Mouse (Mus musculus) limb, embryonic 10.5 days (tissue): ENCODE measurements around the gene Lime1. TPM values are rescaled to one million over a fixed set of nuclear protein-coding genes. Genes with fewer than 3 reads are reported as not detected.

Experiments
- DNase-seq: peaks from one replicate; pipeline ENCODE4 v3.0.0-alpha.2; 2017; ENCODE audit warnings: low spot score
- H3K27ac ChIP-seq: fragments of 300-500 bp; sonication (generic); 2 replicates; pipeline ENCODE4 v1.5.1; 2016; ENCODE audit warnings: mild to moderate bottlenecking
- H3K27me3 ChIP-seq: fragments of 300-500 bp; sonication (generic); 2 replicates; pipeline ENCODE4 v1.6.1; 2016; ENCODE audit warnings: low read depth, mild to moderate bottlenecking; ENCODE audit not compliant: poor library complexity, severe bottlenecking
- H3K36me3 ChIP-seq: fragments of 300-500 bp; sonication (generic); 2 replicates; pipeline ENCODE4 v1.6.1; 2016; ENCODE audit warnings: mild to moderate bottlenecking, moderate library complexity
- H3K4me1 ChIP-seq: fragments of 300-500 bp; sonication (generic); 2 replicates; pipeline ENCODE4 v1.6.1; 2016
- H3K4me3 ChIP-seq: fragments of 300-500 bp; sonication (generic); 2 replicates; pipeline ENCODE4 v1.5.1; 2016; ENCODE audit warnings: mild to moderate bottlenecking, moderate library complexity
- H3K9me3 ChIP-seq: fragments of 300-500 bp; sonication (generic); replicated peaks from 2 replicates; pipeline ENCODE4 v1.6.1; 2016; ENCODE audit warnings: mild to moderate bottlenecking
- WGBS: fragments of 180-500 bp; shearing (Covaris S2); methylation state at CpG from one replicate; pipeline ENCODE4 v1.1.7; 2016; 5-methylcytosine and 5-hydroxymethylcytosine counted together
- polyA plus RNA-seq: library from polyadenylated mRNA; unstranded; fragments of >200 nt; fragmentation: Nextera tagmentation; extraction: Ambion mirVana; gene quantifications from 2 replicates; pipeline ENCODE4 v1.2.1, GENCODE M21; 2016

Gene Lime1
- polyA plus RNA-seq, 1 experiment from 2014 or later, result 30.6 TPM

DNA sequence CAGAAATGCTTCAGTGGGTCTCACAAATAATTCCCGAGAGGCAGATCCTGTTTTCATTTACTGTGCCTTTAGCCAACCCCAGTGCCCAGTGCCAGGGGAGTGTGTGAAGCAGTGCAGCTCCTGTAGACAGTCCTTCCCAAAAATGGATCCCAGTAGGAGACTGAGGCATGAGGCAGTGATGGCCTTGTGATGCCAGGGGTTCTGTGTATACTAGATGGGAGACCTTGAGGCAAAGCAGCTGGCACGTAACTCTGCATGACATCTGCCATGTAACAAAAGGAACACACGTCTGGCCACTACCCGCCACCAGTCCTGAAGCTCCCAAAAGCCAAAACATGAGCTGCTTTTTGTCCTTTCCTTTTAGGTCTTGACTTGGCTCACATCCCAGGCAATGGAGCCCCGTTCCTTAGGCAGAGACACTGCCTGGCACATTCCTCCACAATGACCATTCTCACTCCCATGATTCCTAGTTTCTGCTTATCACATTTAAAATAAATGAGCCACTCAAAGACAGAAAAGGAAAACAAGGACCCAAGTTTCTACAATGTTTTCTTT is 17.4 kb downstream of the Lime1 start:
- Histone ChIP-seq H3K9me3 (no peaks in the 10 kb centered on the region), H3K27me3 (no peaks in the 10 kb centered on the region), H3K4me1 (no peaks in the 10 kb centered on the region), H3K36me3 (peaks cover 22% of the 10 kb centered on the region), H3K4me3 (no peak overlapping the region), H3K27ac (no peak overlapping the region)
- 87% methylated on average over 5 of the region's 5 CpGs for WGBS
- no peak for DNase-seq

- no peak overlapping the region for H3K4me3 ChIP-seq
- H3K27ac ChIP-seq, result no peak overlapping the region
- 39% methylated on average over 1 of the region's 1 CpGs for WGBS
- 0 out of 2 replicates have a peak, but pooled peaks cover 4% of the 10 kb centered on the region for H3K36me3 ChIP-seq
- no peaks in the 10 kb centered on the region for H3K4me1 ChIP-seq
- DNase-seq, result no peak
- H3K27me3 ChIP-seq, result no peaks in the 10 kb centered on the region
- H3K9me3 ChIP-seq, result no peaks in the 10 kb centered on the region
Measured at GRCm38 (mm10) chr2:181401497-181401896, 21.6 kb downstream of the Lime1 start.

- Histone ChIP-seq H3K4me1 (no peaks in the 10 kb centered on the region), H3K4me3 (no peak overlapping the region), H3K9me3 (no peaks in the 10 kb centered on the region), H3K27ac (no peak overlapping the region), H3K27me3 (no peaks in the 10 kb centered on the region), H3K36me3 (peaks cover 13% of the 10 kb centered on the region)
- DNase-seq, result no peak
- WGBS, result 96% methylated on average over 3 of the region's 3 CpGs
Measured at GRCm38 (mm10) chr2:181403722-181404121, 23.8 kb downstream of the Lime1 start.

DNA sequence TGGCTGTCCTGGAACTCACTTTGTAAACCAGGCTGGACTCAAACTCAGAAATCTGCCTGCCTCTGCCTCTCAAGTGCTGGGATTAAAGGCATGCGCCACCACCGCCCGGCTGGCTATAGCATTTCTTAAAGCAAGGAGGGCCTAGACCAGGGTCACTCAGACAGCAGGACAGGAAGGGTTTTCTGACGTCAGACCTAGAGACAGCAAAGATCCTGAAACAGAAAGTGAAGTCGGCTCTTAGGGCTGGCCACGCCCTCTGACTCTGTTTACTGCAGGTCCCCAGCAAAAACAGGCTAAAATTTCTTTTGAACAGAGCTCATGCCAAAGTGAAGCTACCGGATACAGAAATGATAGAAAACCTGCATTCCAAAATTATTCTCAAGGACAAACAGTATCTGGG is 29.8 kb downstream of the Lime1 start:
- no peaks in the 10 kb centered on the region for H3K27me3 ChIP-seq
- no peak overlapping the region for H3K27ac ChIP-seq
- WGBS, result 85% methylated on average over 7 of the region's 7 CpGs
- no peaks in the 10 kb centered on the region for H3K4me1 ChIP-seq
- no peak overlapping the region for H3K4me3 ChIP-seq
- H3K9me3 ChIP-seq, result no peaks in the 10 kb centered on the region
- H3K36me3 ChIP-seq, result peaks cover 20% of the 10 kb centered on the region
- DNase-seq, result no peak

GRCm38 (mm10) chr2:181410760-181411473 is 31.0 kb downstream of the Lime1 start:
- DNase-seq, result peak; percentile 57
- H3K9me3 ChIP-seq, result no peaks in the 10 kb centered on the region
- 58% methylated on average over 4 of the region's 4 CpGs for WGBS
- H3K4me3 ChIP-seq, result no peak overlapping the region
- H3K27me3 ChIP-seq, result no peaks in the 10 kb centered on the region
- H3K36me3 ChIP-seq, result peaks cover 18% of the 10 kb centered on the region
- no peaks in the 10 kb centered on the region for H3K4me1 ChIP-seq
- no peak overlapping the region for H3K27ac ChIP-seq

GRCm38 (mm10) chr2:181413141-181413540 is 33.3 kb downstream of the Lime1 start:
- no peaks in the 10 kb centered on the region for H3K27me3 ChIP-seq
- no peak for DNase-seq
- WGBS, result 49% methylated on average over 2 of the region's 2 CpGs

GRCm38 (mm10) chr2:181415945-181416344 is 36.1 kb downstream of the Lime1 start:
- no peak for DNase-seq

More at GRCm38 (mm10) chr2:181413141-181413540, 33.3 kb downstream of the Lime1 start:
- no peak overlapping the region for H3K27ac ChIP-seq
- no peaks in the 10 kb centered on the region for H3K4me1 ChIP-seq
- no peaks in the 10 kb centered on the region for H3K9me3 ChIP-seq
- H3K4me3 ChIP-seq, result no peak overlapping the region
- H3K36me3 ChIP-seq, result peaks cover 10% of the 10 kb centered on the region

DNA sequence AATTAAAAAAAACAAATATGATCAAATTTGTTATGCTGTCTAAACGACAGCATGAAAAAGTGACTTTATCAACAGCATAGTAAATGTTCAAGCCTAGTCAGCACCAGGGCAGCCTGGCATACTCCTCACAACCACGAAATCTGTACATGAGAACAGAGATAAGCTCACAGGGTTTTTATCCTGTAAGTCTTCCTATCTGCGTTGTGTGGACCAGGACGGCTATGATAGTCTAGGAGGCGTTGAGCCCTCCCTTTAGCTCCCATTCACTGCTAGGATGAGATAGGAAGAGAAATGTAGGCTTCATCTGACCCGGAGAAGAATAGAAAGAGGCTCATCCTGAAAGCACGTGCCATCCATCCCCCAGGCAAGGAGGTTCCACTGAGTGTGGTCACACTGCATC is 39.5 kb downstream of the Lime1 start:
- Histone ChIP-seq H3K4me1 (no peaks in the 10 kb centered on the region), H3K4me3 (no peak overlapping the region), H3K36me3 (peaks cover 26% of the 10 kb centered on the region), H3K27ac (no peak overlapping the region), H3K9me3 (no peaks in the 10 kb centered on the region), H3K27me3 (no peaks in the 10 kb centered on the region)
- DNase-seq, result no peak
- WGBS, result 91% methylated on average over 7 of the region's 7 CpGs

More at GRCm38 (mm10) chr2:181415945-181416344, 36.1 kb downstream of the Lime1 start:
- 80% methylated on average over 3 of the region's 3 CpGs for WGBS
- H3K4me3 ChIP-seq, result no peak overlapping the region
- H3K9me3 ChIP-seq, result no peaks in the 10 kb centered on the region
- H3K27ac ChIP-seq, result no peak overlapping the region
- H3K36me3 ChIP-seq, result peaks cover 7% of the 10 kb centered on the region
- no peaks in the 10 kb centered on the region for H3K4me1 ChIP-seq
- no peaks in the 10 kb centered on the region for H3K27me3 ChIP-seq

- H3K36me3 ChIP-seq, result peaks cover 27% of the 10 kb centered on the region
- no peak overlapping the region for H3K27ac ChIP-seq
- no peak for DNase-seq
- 79% methylated on average over 4 of the region's 4 CpGs for WGBS
- H3K4me3 ChIP-seq, result no peak overlapping the region
- H3K9me3 ChIP-seq, result no peaks in the 10 kb centered on the region
- no peaks in the 10 kb centered on the region for H3K27me3 ChIP-seq
- H3K4me1 ChIP-seq, result no peaks in the 10 kb centered on the region
Measured at GRCm38 (mm10) chr2:181420426-181420825, 40.5 kb downstream of the Lime1 start.

DNA sequence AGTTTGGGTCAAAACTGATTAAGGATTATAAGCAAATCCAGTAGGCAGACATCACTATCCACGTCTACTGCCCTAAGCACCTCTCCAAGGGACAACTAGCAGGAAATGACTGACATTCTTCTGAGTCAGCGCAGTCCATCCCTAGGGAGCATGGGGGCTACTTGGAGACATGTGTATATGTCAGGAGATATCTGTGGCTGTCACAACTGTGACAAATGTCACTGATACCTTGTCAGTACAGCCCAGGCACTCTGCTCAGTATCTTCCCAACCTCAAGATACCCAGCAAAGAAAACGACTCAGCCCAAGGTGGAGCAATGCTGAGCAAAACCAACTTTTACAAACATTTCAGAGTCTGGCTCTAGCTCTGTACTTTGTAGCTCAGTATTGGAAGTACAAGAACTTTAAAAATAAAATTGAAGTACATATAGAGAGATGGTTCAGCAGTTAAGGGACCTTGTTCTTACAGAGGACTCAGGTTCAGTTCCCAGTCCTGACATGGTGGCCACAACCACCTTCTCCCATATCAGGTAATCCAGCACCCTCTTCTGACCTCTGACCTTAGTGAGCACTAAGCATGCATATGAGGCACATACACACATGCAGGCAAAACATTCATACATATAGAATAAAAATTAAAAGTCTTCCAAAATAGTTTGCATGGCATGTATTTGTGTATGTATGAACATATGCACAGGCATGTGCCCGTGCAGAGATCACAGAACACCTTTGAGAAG is 41.2 kb downstream of the Lime1 start:
- Histone ChIP-seq H3K36me3 (peaks cover 27% of the 10 kb centered on the region), H3K4me1 (no peaks in the 10 kb centered on the region), H3K27me3 (no peaks in the 10 kb centered on the region), H3K27ac (no peak overlapping the region), H3K4me3 (no peak overlapping the region), H3K9me3 (no peaks in the 10 kb centered on the region)
- WGBS, result 80% methylated on average over 4 of the region's 4 CpGs
- DNase-seq, result no peak

DNA sequence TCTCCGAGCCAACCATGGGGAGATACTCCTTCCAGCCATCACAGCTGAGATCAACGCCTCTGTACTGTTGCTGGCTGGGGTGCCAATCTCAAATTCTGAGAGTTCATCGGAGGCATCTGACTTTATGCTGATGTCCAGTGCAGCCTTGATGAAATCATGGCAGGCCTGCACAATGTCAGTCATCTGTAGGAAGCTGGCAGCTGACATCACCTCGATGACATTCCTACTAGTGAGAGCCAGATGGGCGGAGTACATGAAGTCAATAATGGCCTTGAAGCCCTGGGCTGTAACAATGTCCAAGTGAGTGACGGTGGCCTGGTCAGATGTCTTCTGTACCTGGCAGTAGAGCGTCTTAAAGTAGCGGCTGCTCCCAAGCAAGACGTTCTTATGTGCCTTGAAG is 44.0 kb downstream of the Lime1 start:
- Histone ChIP-seq H3K36me3 (peaks cover 29% of the 10 kb centered on the region), H3K9me3 (no peaks in the 10 kb centered on the region), H3K4me1 (no peaks in the 10 kb centered on the region), H3K27me3 (no peaks in the 10 kb centered on the region), H3K27ac (no peak overlapping the region), H3K4me3 (no peak overlapping the region)
- no peak for DNase-seq
- 94% methylated on average over 9 of the region's 9 CpGs for WGBS
